Mouse (Mus musculus) right cerebral cortex, postnatal 4 days (tissue): ENCODE results near the gene Ttpal.
"Not testable (repeated sequence)": the region's sequence is repeated elsewhere in the genome, so short reads cannot be mapped to it uniquely, and the experiment has no call there.

Experiments used
- DNase-seq: peaks from one replicate; pipeline ENCODE4 v3.0.0-alpha.2; 2022

Ttpal gene

GRCm38 (mm10) chr2:163593636-163594282, 8.4 kb upstream of the Ttpal start:
- DNase-seq = no peak

- DNase-seq = no peak
These were observed 7.0 kb upstream of the Ttpal start for GRCm38 (mm10) chr2:163595119-163595518.

GRCm38 (mm10) chr2:163596057-163596872, 5.8 kb upstream of the Ttpal start:
- DNase-seq = no peak

DNA sequence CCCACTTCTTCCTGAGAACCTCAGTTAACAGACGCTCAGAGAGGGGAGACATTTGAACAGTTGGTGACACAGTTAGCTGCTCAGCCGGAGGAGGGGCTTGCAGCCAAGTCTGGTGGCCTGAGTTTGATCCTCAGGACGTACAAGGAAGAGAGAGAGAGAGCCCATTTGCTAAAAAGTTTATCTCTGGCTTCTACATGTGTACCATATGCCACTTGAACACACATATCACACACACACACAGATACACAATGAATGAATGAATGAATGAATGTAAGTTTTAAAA, 5.3 kb upstream of the Ttpal start:
- DNase-seq = no peak

GRCm38 (mm10) chr2:163597661-163598060, 4.5 kb upstream of the Ttpal start:
- peak; percentile 49 for DNase-seq

GRCm38 (mm10) chr2:163599226-163599625, 2.9 kb upstream of the Ttpal start:
- peak; percentile 63 for DNase-seq

DNA sequence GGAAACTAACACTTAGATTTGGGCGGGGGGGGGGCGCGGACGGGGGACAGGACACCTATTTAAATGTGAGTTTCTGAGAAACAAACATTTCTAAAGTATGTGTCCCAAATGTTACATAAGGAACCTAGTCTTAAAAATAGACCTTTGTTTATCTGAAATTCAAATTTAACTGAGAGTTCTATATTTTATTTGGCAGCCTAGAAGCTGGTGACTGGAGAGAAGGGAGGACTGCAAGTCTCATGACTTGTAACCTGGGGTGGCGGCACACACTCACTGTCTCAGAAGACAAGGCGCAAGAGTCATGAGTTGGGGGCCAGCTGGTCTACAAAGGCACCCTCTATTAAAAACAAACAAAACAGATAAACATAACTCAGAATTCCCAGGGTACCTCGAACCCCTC, 1.0 kb upstream of the Ttpal start:
- DNase-seq = no peak

GRCm38 (mm10) chr2:163601712-163602100, 408 bp upstream of the Ttpal start:
- DNase-seq = no peak

GRCm38 (mm10) chr2:163606161-163606560, 4.0 kb downstream of the Ttpal start:
- DNase-seq = no peak

- no peak for DNase-seq
These were observed 5.9 kb downstream of the Ttpal start for GRCm38 (mm10) chr2:163608008-163608407.

DNA sequence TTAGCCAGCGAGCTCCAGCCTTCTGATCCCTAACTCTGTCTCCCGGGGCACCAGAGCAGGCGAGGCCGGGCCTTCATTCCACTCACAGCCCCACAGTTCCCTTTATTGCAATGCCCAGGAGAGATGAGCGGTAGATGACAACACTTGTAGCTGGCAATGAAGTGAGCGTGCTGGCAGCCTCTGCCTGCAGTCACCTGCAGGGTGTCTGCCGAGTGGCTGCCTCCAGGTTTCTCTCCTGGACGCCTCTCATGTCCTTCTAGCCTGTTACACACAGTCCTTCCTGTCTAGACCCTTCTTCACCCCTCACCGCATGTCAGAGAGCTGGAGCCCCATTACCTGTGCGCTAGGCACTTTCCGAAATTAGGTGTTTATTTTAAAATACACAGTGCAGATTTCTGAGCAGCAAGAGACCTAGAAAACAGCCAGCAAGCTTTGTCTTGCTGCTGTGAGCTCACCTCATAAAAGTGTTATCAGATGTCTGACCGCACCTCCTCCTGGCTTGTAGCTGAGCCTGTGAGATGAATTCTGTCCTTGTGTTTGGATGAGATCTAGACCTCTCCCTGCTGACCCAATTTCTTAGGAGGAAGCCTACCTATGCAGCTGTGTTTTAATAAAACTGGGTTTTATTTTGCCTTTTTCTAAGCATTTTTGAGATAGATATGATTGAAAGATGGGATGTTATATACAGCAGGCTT, 7.3 kb downstream of the Ttpal start:
- DNase-seq = no peak

- no peak for DNase-seq
These were observed 9.1 kb downstream of the Ttpal start for GRCm38 (mm10) chr2:163611176-163611575.

GRCm38 (mm10) chr2:163613206-163613605, 11.1 kb downstream of the Ttpal start:
- DNase-seq = no peak

DNA sequence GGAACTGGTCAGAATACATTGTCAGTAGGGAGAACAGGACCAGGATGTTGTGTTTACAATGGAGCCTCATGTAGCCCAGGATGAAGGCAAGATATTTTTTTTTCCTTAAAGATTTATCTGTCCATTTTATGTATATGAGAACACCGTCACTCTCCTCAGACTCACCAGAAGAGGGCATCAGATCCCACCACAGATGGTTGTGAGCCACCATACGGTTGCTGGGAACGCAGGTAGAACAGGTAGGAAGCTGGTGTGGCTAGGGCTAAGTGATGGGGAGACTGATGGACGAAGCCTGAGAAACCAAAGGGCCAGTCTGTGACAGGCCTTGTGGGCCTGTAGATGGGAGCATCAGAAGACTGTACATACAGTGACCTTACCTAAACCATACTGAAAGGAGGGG, 11.9 kb downstream of the Ttpal start:
- no peak for DNase-seq

DNA sequence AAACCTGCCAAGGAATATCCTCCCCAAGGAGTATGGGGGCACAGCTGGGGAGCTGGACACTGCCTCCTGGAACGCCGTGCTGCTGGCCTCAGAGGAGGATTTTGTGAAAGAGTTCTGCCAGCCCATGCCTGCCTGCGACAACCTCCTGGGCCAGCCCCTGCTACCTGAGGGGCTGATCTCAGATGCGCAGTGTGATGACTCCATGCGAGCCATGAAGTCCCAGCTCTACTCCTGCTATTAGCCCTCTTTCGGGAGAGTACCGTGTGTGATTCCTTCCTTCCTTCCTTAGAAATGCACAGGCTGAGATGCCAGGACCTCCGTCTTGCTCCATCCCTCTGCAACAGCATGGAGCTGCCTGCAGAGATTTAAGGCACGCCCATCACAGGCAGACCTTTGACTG, 13.3 kb downstream of the Ttpal start:
- no peak for DNase-seq

DNA sequence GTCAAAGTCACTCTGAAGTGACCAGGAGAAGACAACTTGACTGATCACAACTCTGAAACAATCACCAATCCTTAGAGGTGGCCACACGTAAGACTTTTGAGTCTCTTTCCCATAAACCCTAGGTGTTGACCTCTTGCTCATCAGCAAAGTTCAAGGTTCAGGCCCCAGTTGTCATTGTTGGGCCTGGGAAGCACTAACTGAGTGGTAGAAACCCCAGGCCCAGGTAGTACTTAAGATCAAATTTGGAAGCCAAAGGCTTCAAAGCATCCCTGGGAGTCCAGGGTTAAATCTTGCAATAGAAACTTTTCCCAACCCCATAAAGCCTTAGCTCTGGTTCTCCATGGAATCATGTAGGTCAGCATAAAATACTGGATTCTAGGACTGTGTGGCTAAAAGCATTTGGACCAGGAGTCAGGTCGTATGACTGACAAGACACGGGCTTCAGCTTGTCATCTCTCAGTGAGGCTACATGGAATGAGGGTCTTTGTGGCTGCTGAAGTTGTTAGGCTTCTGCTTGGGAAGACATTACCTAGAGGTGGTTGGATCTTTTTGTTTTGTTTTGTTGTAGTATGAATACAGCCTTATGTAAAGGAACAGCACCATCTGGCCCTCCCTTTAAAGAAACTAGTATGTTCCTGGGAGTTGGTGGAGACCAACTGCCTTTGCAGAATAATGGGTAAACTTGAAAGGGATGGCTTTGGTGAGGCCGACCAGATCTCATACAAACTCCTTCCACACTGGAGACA, 14.0 kb downstream of the Ttpal start:
- no peak for DNase-seq

GRCm38 (mm10) chr2:163616652-163617227, 14.6 kb downstream of the Ttpal start:
- DNase-seq = no peak

DNA sequence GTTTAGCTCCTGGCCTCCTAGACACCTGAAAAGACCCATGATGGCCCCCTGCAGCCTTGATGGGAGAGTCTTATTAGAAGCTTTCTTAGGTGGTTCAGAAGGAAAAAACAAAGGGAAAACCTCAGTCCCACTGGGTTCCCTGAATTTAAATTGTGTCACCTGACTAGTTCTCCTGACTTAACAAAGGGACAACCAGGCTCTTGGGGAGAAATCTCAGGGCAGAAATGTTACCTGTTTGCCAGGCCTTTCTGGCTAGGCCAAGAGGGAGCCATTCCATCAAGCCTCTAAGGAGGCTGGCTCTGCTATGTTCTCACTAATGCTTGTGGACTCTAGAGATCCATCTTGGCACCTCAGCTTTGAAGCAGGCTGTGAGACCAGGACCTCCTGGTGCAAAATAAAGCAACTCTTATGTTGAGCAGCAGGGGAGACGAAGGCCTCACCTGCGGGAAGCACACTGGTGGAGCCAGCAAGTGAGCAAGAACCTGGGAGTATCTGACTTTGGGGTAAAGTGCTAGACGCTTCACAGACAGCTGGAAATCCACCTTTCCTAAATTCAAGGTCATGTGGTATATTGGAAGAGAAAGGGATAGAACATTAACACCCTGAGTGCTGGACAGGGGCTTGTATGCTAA, 15.2 kb downstream of the Ttpal start:
- no peak for DNase-seq

GRCm38 (mm10) chr2:163617874-163618273, 15.8 kb downstream of the Ttpal start:
- no peak for DNase-seq

DNA sequence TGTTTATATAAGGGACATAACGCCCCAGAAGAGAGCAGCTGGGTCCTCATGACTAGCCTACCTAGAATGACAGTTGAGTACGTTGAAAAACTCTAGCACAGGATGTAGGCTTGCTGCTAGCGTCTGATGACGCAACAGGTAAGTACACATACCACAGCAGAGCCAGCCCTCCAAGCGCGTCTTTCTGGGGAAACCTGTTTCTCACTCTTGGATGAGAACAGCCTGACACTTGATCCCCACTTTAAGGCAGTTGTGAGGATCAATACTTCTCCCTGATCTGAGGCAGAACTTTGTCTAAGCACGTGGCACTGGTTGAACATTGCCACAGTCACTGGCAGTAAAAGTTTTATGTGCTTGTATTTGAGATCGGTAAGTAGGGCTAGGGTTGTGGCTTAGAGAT, 18.3 kb downstream of the Ttpal start:
- DNase-seq = no peak

DNA sequence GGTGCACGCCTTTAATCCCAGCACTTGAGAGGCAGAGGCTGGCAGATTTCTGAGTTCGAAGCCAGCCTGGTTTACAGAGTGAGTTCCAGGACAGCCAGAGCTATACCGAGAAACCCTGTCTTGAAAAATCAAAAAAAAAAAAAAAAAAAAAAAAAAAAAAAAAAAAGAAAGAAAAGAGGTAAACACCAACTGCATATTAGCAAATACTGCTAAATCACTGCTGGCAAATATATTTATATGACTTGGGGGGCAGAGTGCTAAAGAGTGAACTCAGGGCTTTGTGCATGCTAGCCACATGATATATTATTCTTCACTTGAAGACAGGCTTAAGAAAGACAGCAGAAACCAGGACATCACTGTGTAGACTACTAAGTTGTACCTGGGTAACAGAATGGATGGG, 19.3 kb downstream of the Ttpal start:
- not testable (repeated sequence) for DNase-seq

GRCm38 (mm10) chr2:163631223-163631622, 29.1 kb downstream of the Ttpal start:
- no peak for DNase-seq

- DNase-seq = no peak
These were observed 29.6 kb downstream of the Ttpal start for GRCm38 (mm10) chr2:163631715-163632114.
